Mouse (Mus musculus): Measurements from ENCODE around the gene Neu3. TPM values are rescaled to one million over a fixed set of nuclear protein-coding genes. Genes with fewer than 3 reads are reported as not detected.

Gene Neu3
- total and polyA plus RNA-seq, 3 experiments: 3.1 to 3.5 TPM; not detected in 1

GRCm38 (mm10) chr7:99785553-99785952 lies 42.7 kb downstream of the Neu3 start:
- Histone ChIP-seq H3K9me3 (replicated peaks; ENCODE audit: insufficient read depth, low read length) (no peaks in the 10 kb centered on the region), H3K4me1 (ENCODE audit: control insufficient read depth in 1 of 2, insufficient read depth in 2 of 2, low read length in 2 of 2) (peaks cover 0 to 2% of the 10 kb centered on the region in 2 experiments; a peak in 1 of 4 replicates), H3K36me3 (ENCODE audit: control insufficient read depth in 1 of 2, insufficient read depth in 2 of 2, low read length in 2 of 2) (peaks cover 0 to 2% of the 10 kb centered on the region in 2 experiments; a peak in 1 of 4 replicates), H3K27ac (ENCODE audit: control insufficient read depth, low read depth, low read length) (no peak overlapping the region), H3K27me3 (ENCODE audit: control insufficient read depth in 1 of 2, insufficient read depth in 2 of 2, low read length in 2 of 2) (peaks cover 2 to 9% of the 10 kb centered on the region in 2 experiments), H3K4me3 (ENCODE audit: control insufficient read depth in 1 of 2, insufficient read depth in 1 of 2, low read depth in 2 of 2, low read length in 2 of 2) (no peak overlapping the region), H3K9ac (ENCODE audit: control insufficient read depth, low read depth, low read length, poor library complexity, severe bottlenecking) (no peak overlapping the region), H3K79me2 (ENCODE audit: control insufficient read depth, insufficient read depth, low read length, poor library complexity) (no peaks in the 10 kb centered on the region)
- DNase-seq (ENCODE audit: low read depth, low spot score): no peak
- no peak for TF ChIP-seq E2F4 (IDR thresholded peaks at IDR 0.05; ENCODE audit: borderline replicate concordance, low read depth, low read length)
- TF ChIP-seq TBP (IDR thresholded peaks at IDR 0.05; ENCODE audit: low read depth, low read length): no peak
- TF ChIP-seq SMC3 (IDR thresholded peaks at IDR 0.05; ENCODE audit: low read depth, low read length): no peak
- no peak for TF ChIP-seq USF1 (IDR thresholded peaks at IDR 0.05; ENCODE audit: low read depth, low read length)

- H3K79me2 ChIP-seq (ENCODE audit: control insufficient read depth, insufficient read depth, low read length, poor library complexity): no peaks in the 10 kb centered on the region
- peaks cover 0 to 2% of the 10 kb centered on the region in 2 experiments; a peak in 1 of 4 replicates for H3K4me1 ChIP-seq (ENCODE audit: control insufficient read depth in 1 of 2, insufficient read depth in 2 of 2, low read length in 2 of 2)
- H3K27ac ChIP-seq (ENCODE audit: control insufficient read depth, low read depth, low read length): no peak overlapping the region
- H3K9ac ChIP-seq (ENCODE audit: control insufficient read depth, low read depth, low read length, poor library complexity, severe bottlenecking): no peak overlapping the region
- peaks cover 0 to 2% of the 10 kb centered on the region in 2 experiments; a peak in 1 of 4 replicates for H3K36me3 ChIP-seq (ENCODE audit: control insufficient read depth in 1 of 2, insufficient read depth in 2 of 2, low read length in 2 of 2)
- TF ChIP-seq SMC3 (IDR thresholded peaks at IDR 0.05; ENCODE audit: low read depth, low read length): no peak
- no peak for TF ChIP-seq ZMIZ1 (IDR thresholded peaks at IDR 0.05; ENCODE audit: low read depth, low read length)
- no peak for TF ChIP-seq CHD1 (IDR thresholded peaks at IDR 0.05; ENCODE audit: low read depth, low read length)
- no peak for TF ChIP-seq MAFK (IDR thresholded peaks at IDR 0.05; ENCODE audit: borderline replicate concordance, low read depth, low read length)
- no peak for TF ChIP-seq NELFE (IDR thresholded peaks at IDR 0.05; ENCODE audit: low read depth, low read length)
- TF ChIP-seq CTCF (IDR thresholded peaks at IDR 0.05 in 2 of 3, conservative IDR thresholded peaks at IDR 0.05 in 1 of 3; ENCODE audit: control insufficient read depth in 1 of 3, insufficient read depth in 1 of 3, low read depth in 2 of 3, low read length in 3 of 3, poor library complexity in 1 of 3, severe bottlenecking in 1 of 3): no peak
- no peak for TF ChIP-seq ETS1 (IDR thresholded peaks at IDR 0.05; ENCODE audit: low read depth, low read length)
- no peak for TF ChIP-seq MEF2A (IDR thresholded peaks at IDR 0.05; ENCODE audit: extremely low read depth, insufficient replicate concordance, low read depth, low read length, poor library complexity, severe bottlenecking)
- TF ChIP-seq TAL1 (IDR thresholded peaks at IDR 0.05; ENCODE audit: low read length): no peak
- no peak for TF ChIP-seq POLR2AphosphoS5 (IDR thresholded peaks at IDR 0.05; ENCODE audit: borderline replicate concordance, low read depth, low read length)
- H3K4me3 ChIP-seq (ENCODE audit: control insufficient read depth in 1 of 2, insufficient read depth in 1 of 2, low read depth in 2 of 2, low read length in 2 of 2): no peak overlapping the region
- peaks cover 0 to 4% of the 10 kb centered on the region in 2 experiments; a peak in 2 of 4 replicates for H3K27me3 ChIP-seq (ENCODE audit: control insufficient read depth in 1 of 2, insufficient read depth in 2 of 2, low read length in 2 of 2)
- DNase-seq (ENCODE audit: low read depth, low spot score): no peak
- no peaks in the 10 kb centered on the region for H3K9me3 ChIP-seq (replicated peaks; ENCODE audit: insufficient read depth, low read length)
Measured at GRCm38 (mm10) chr7:99783421-99783820, 44.8 kb downstream of the Neu3 start.

DNA sequence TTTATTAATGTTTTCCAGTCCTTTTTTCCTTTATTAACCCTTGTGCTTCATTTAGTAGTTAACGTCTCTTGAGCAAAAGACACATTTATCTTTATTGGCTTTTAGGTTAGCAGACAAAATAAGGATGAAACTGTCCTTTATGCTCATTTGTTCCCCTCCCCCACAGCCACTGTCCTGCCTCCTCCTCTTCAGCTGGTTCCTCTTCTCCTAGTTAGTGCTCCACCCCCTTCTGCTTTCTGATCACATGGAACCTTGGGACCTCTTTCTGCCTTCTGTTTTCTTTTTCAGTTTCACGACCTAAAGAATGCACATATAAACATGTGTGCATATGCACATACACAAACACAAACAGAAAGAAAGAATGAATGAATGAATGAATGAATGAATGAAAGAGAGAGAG lies 46.3 kb downstream of the Neu3 start:
- peaks cover 0 to 2% of the 10 kb centered on the region in 2 experiments; a peak in 1 of 4 replicates for H3K4me1 ChIP-seq (ENCODE audit: control insufficient read depth in 1 of 2, insufficient read depth in 2 of 2, low read length in 2 of 2)
- no peaks in the 10 kb centered on the region for H3K79me2 ChIP-seq (ENCODE audit: control insufficient read depth, insufficient read depth, low read length, poor library complexity)
- peak; percentile 45 for DNase-seq (ENCODE audit: low read depth, low spot score)
- peaks cover 0 to 2% of the 10 kb centered on the region in 2 experiments; a peak in 1 of 4 replicates for H3K27me3 ChIP-seq (ENCODE audit: control insufficient read depth in 1 of 2, insufficient read depth in 2 of 2, low read length in 2 of 2)
- no peaks in the 10 kb centered on the region for H3K9me3 ChIP-seq (replicated peaks; ENCODE audit: insufficient read depth, low read length)
- no peak overlapping the region for H3K9ac ChIP-seq (ENCODE audit: control insufficient read depth, low read depth, low read length, poor library complexity, severe bottlenecking)
- no peak overlapping the region for H3K4me3 ChIP-seq (ENCODE audit: control insufficient read depth in 1 of 2, insufficient read depth in 1 of 2, low read depth in 2 of 2, low read length in 2 of 2)
- H3K36me3 ChIP-seq (ENCODE audit: control insufficient read depth in 1 of 2, insufficient read depth in 2 of 2, low read length in 2 of 2): peaks cover 0 to 2% of the 10 kb centered on the region in 2 experiments; a peak in 1 of 4 replicates
- no peak overlapping the region for H3K27ac ChIP-seq (ENCODE audit: control insufficient read depth, low read depth, low read length)
- no peak for TF ChIP-seq CHD2 (IDR thresholded peaks at IDR 0.05; ENCODE audit: low read length)
- TF ChIP-seq POLR2AphosphoS2 (IDR thresholded peaks at IDR 0.05; ENCODE audit: low read length): no peak
- no peak for TF ChIP-seq GATA1 (IDR thresholded peaks at IDR 0.05; ENCODE audit: low read depth, low read length)
- no peak for TF ChIP-seq POLR2A (IDR thresholded peaks at IDR 0.05; ENCODE audit: control insufficient read depth in 1 of 2, insufficient read depth in 1 of 2, low read depth in 1 of 2, low read length in 2 of 2, poor library complexity in 1 of 2)
- TF ChIP-seq ELF1 (IDR thresholded peaks at IDR 0.05; ENCODE audit: low read depth, low read length): no peak
- no peak for TF ChIP-seq JUND (IDR thresholded peaks at IDR 0.05; ENCODE audit: low read depth, low read length)
- TF ChIP-seq HCFC1 (IDR thresholded peaks at IDR 0.05; ENCODE audit: low read depth, low read length): no peak
- no peak for TF ChIP-seq MXI1 (IDR thresholded peaks at IDR 0.05; ENCODE audit: low read depth, low read length)
- no peak for TF ChIP-seq UBTF (IDR thresholded peaks at IDR 0.05; ENCODE audit: borderline replicate concordance, insufficient read depth, low read depth, low read length)
- no peak for TF ChIP-seq MYB (IDR thresholded peaks at IDR 0.05; ENCODE audit: low read depth, low read length)
- no peak for TF ChIP-seq MAX (IDR thresholded peaks at IDR 0.05; ENCODE audit: low read length)
